In the genomic region with DNA sequence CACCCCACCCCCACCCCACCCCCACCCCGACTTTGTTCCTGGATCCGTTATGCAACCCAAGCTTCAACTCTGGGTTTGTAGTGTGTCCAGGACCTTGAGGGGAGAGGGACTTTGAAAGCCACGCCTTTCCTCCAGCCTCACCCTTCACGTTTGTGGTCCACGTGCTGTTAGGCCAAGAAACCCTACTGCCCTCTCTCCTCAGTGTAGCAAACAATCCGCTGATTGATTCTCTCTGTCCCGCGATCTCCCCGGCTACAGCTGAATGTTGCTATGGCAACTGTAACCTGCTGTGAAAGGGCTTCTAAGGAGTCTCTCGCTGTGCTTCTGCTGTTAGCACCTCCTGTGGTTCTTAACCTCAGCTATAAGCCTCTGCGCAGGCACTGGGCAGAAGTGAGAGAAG, we compare ENCODE assay signal across 9 mouse cellular contexts. TPM values are rescaled to one million over a fixed set of nuclear protein-coding genes. Genes with fewer than 3 reads are reported as not detected.
DNase-seq lines count a peak whose midpoint lies in the region; ATAC-seq lines count a peak whose summit lies in the region.
"Had no signal": no experiment of that assay in that cellular context is flagged by ENCODE, and none has a peak within 500 bp of the region (broad histone marks: within the 10 kb centered on the region; RNA-seq: fewer than 3 reads in every experiment).

No protein-coding gene starts in this region.

- H3K4me1 ChIP-seq in embryonic facial prominence, embryonic 12.5 days, result peaks cover 34% of the 10 kb centered on the region
- peaks cover 8% of the 10 kb centered on the region for H3K4me1 ChIP-seq in heart, embryonic 12.5 days (replicated peaks)
- peaks cover 55% of the 10 kb centered on the region for H3K4me1 ChIP-seq in kidney, embryonic 15.5 days
- peaks cover 23% of the 10 kb centered on the region for H3K4me1 ChIP-seq in limb, embryonic 13.5 days
- peaks cover 21% of the 10 kb centered on the region for H3K4me1 ChIP-seq in midbrain, embryonic 14.5 days (ENCODE audit: control insufficient read depth, insufficient read depth, low read length)

- peak overlapping the region; percentile 42 for H3K4me2 ChIP-seq in embryonic facial prominence, embryonic 12.5 days (replicated peaks)
- 0 out of 2 replicates have a peak overlapping the region, but pooled peaks have one; percentile 24 for H3K4me2 ChIP-seq in heart, embryonic 12.5 days
- peak overlapping the region; percentile 41 for H3K4me2 ChIP-seq in kidney, embryonic 15.5 days
- H3K4me2 ChIP-seq in limb, embryonic 13.5 days (replicated peaks), result peak overlapping the region; percentile 53
- peak overlapping the region; percentile 43 for H3K4me2 ChIP-seq in midbrain, embryonic 14.5 days (ENCODE audit: low read length)

- under 1% methylated on average over 11 of the region's 11 CpGs for WGBS in embryonic facial prominence, embryonic 12.5 days
- 3% methylated on average over 11 of the region's 11 CpGs for WGBS in heart, embryonic 12.5 days
- under 1% methylated on average over 11 of the region's 11 CpGs for whole genome bisulfite sequencing in kidney, embryonic 15.5 days
- WGBS in limb, embryonic 13.5 days, result under 1% methylated on average over 11 of the region's 11 CpGs
- WGBS in midbrain, embryonic 14.5 days, result 1% methylated on average over 11 of the region's 11 CpGs

- peak overlapping the region; percentile 77 for H3K27ac ChIP-seq in embryonic facial prominence, embryonic 12.5 days
- no peak overlapping the region for H3K27ac ChIP-seq in heart, embryonic 12.5 days (ENCODE audit: poor library complexity, severe bottlenecking)
- H3K27ac ChIP-seq in kidney, embryonic 15.5 days, result peak overlapping the region; percentile 80
- no peak overlapping the region; the same call in 1 of the 2 replicates for H3K27ac ChIP-seq in limb, embryonic 13.5 days
- H3K27ac ChIP-seq in midbrain, embryonic 14.5 days (replicated peaks; ENCODE audit: low read depth, low read length), result peak overlapping the region; percentile 84

- H3K4me3 ChIP-seq in embryonic facial prominence, embryonic 12.5 days, result no peak overlapping the region
- no peak overlapping the region for H3K4me3 ChIP-seq in heart, embryonic 12.5 days
- no peak overlapping the region for H3K4me3 ChIP-seq in kidney, embryonic 15.5 days (replicated peaks)
- 0 out of 2 replicates have a peak overlapping the region, but pooled peaks have one; percentile 12 for H3K4me3 ChIP-seq in limb, embryonic 13.5 days
- H3K4me3 ChIP-seq in midbrain, embryonic 14.5 days (replicated peaks; ENCODE audit: low read depth, low read length), result 0 out of 2 replicates have a peak overlapping the region, but pooled peaks have one; percentile 8

- H3K27me3 ChIP-seq in embryonic facial prominence, embryonic 12.5 days, result no peaks in the 10 kb centered on the region
- H3K27me3 ChIP-seq in heart, embryonic 12.5 days (replicated peaks), result peaks cover 14% of the 10 kb centered on the region
- H3K27me3 ChIP-seq in kidney, embryonic 15.5 days, result no peaks in the 10 kb centered on the region
- H3K27me3 ChIP-seq in limb, embryonic 13.5 days, result no peaks in the 10 kb centered on the region
- H3K27me3 ChIP-seq in midbrain, embryonic 14.5 days (ENCODE audit: control insufficient read depth, insufficient read depth, low read length), result no peaks in the 10 kb centered on the region

- 0 out of 2 replicates have a peak overlapping the region, but pooled peaks have one; percentile 15 for H3K9ac ChIP-seq in embryonic facial prominence, embryonic 12.5 days
- H3K9ac ChIP-seq in heart, embryonic 12.5 days, result no peak overlapping the region
- no peak overlapping the region for H3K9ac ChIP-seq in kidney, embryonic 15.5 days
- peak overlapping the region; percentile 31; the same call in 1 of the 2 replicates for H3K9ac ChIP-seq in limb, embryonic 13.5 days
- H3K9ac ChIP-seq in midbrain, embryonic 14.5 days (replicated peaks; ENCODE audit: low read length), result 0 out of 2 replicates have a peak overlapping the region, but pooled peaks have one; percentile 20

- no peaks in the 10 kb centered on the region for H3K9me3 ChIP-seq in embryonic facial prominence, embryonic 12.5 days
- no peaks in the 10 kb centered on the region for H3K9me3 ChIP-seq in heart, embryonic 12.5 days (replicated peaks)
- H3K9me3 ChIP-seq in kidney, embryonic 15.5 days (replicated peaks), result no peaks in the 10 kb centered on the region
- no peaks in the 10 kb centered on the region for H3K9me3 ChIP-seq in limb, embryonic 13.5 days
- H3K9me3 ChIP-seq in midbrain, embryonic 14.5 days (ENCODE audit: control insufficient read depth, low read length), result no peaks in the 10 kb centered on the region
- H3K9me3 ChIP-seq: G1E had no signal

- ATAC-seq in embryonic facial prominence, embryonic 12.5 days (ENCODE audit: insufficient number of reproducible peaks, insufficient read depth, low FRiP score, low TSS enrichment), result peak; percentile 61
- no peak for ATAC-seq in heart, embryonic 12.5 days (ENCODE audit: insufficient number of reproducible peaks, low FRiP score)
- peak; percentile 65 for ATAC-seq in kidney, embryonic 15.5 days (replicated peaks; ENCODE audit: low FRiP score)
- ATAC-seq in limb, embryonic 13.5 days (ENCODE audit: low FRiP score, low read depth), result peak; percentile 82
- ATAC-seq in midbrain, embryonic 14.5 days (ENCODE audit: low FRiP score, low TSS enrichment), result peak; percentile 87

- peak; percentile 61 for DNase-seq in ovary, postnatal 36 days (ENCODE audit: low spot score)
- no peak for DNase-seq in ovary, postnatal 14 days (ENCODE audit: low spot score)
- DNase-seq in midbrain, embryonic 14.5 days, result peak; percentile 93
- peak; percentile 75 for DNase-seq in telencephalon, adult 2 months (ENCODE audit: low read depth, low spot score)

- H3K36me3 ChIP-seq in embryonic facial prominence, embryonic 12.5 days, result no peaks in the 10 kb centered on the region
- no peaks in the 10 kb centered on the region for H3K36me3 ChIP-seq in heart, embryonic 12.5 days
- no peaks in the 10 kb centered on the region for H3K36me3 ChIP-seq in kidney, embryonic 15.5 days
- H3K36me3 ChIP-seq in limb, embryonic 13.5 days, result no peaks in the 10 kb centered on the region
- H3K36me3 ChIP-seq in midbrain, embryonic 14.5 days (ENCODE audit: control insufficient read depth, insufficient read depth, low read length), result no peaks in the 10 kb centered on the region
- H3K36me3 ChIP-seq: G1E had no signal

RNA-seq across cellular contexts. Expression of a gene that starts 5.0 kb away (rescaled TPM):
- polyA plus RNA-seq in embryonic facial prominence, embryonic 12.5 days (2016; fragmentation: Nextera tagmentation; extraction: Ambion mirVana), result 98.4 and 99.4 TPM in 2 replicates
- polyA plus RNA-seq in heart, embryonic 12.5 days (2016; fragmentation: Nextera tagmentation; extraction: Ambion mirVana), result 50.6 and 54.0 TPM in 2 replicates
- polyA plus RNA-seq in kidney, embryonic 15.5 days (2015; fragmentation: Nextera tagmentation; extraction: Ambion mirVana), result 78.2 and 89.0 TPM in 2 replicates
- polyA plus RNA-seq in limb, embryonic 13.5 days (2015; fragmentation: Nextera tagmentation; extraction: Ambion mirVana), result 89.7 and 93.5 TPM in 2 replicates
- polyA plus RNA-seq in midbrain, embryonic 14.5 days (2014; fragmentation: Nextera tagmentation; extraction: Ambion mirVana), result 96.8 and 106 TPM in 2 replicates

RNA-seq across cellular contexts. Expression of a gene that starts 42.4 kb away (rescaled TPM):
- polyA plus RNA-seq in embryonic facial prominence, embryonic 12.5 days (2016; fragmentation: Nextera tagmentation; extraction: Ambion mirVana), result 47.4 and 49.1 TPM in 2 replicates
- 39.2 and 45.6 TPM in 2 replicates for polyA plus RNA-seq in heart, embryonic 12.5 days (2016; fragmentation: Nextera tagmentation; extraction: Ambion mirVana)
- polyA plus RNA-seq in kidney, embryonic 15.5 days (2015; fragmentation: Nextera tagmentation; extraction: Ambion mirVana), result 45.9 and 51.9 TPM in 2 replicates
- polyA plus RNA-seq in limb, embryonic 13.5 days (2015; fragmentation: Nextera tagmentation; extraction: Ambion mirVana), result 40.1 and 43.1 TPM in 2 replicates
- polyA plus RNA-seq in midbrain, embryonic 14.5 days (2014; fragmentation: Nextera tagmentation; extraction: Ambion mirVana), result 94.0 and 99.5 TPM in 2 replicates

Comparison
In these comparisons a context has a peak if more than half of its experiments do, and no peak if none do; other contexts are left out.
1. H3K27ac ChIP-seq: peak in embryonic facial prominence, embryonic 12.5 days (single experiment), kidney, embryonic 15.5 days (single experiment) and midbrain, embryonic 14.5 days (single experiment); none in heart, embryonic 12.5 days (single experiment) and limb, embryonic 13.5 days (single experiment).
2. H3K4me3 ChIP-seq: peak in limb, embryonic 13.5 days (single experiment) and midbrain, embryonic 14.5 days (single experiment); none in embryonic facial prominence, embryonic 12.5 days (single experiment), heart, embryonic 12.5 days (single experiment) and kidney, embryonic 15.5 days (single experiment).
3. H3K9ac ChIP-seq: peak in embryonic facial prominence, embryonic 12.5 days (single experiment), limb, embryonic 13.5 days (single experiment) and midbrain, embryonic 14.5 days (single experiment); none in heart, embryonic 12.5 days (single experiment) and kidney, embryonic 15.5 days (single experiment).
4. Peak in every context shown above with its lines, with median percentiles within 50 percentile points of each other: H3K4me2 ChIP-seq.